Mouse (Mus musculus) kidney, adult 9 months (tissue): ENCODE measurements around the gene Mbnl2.

Source experiments
- DNase-seq: peaks from one replicate; pipeline ENCODE4 v3.0.0; 2022

Mbnl2 gene

GRCm38 (mm10) chr14:120276343-120277080 is 1.0 kb downstream of the Mbnl2 start:
- DNase-seq: peak; percentile 45

DNA sequence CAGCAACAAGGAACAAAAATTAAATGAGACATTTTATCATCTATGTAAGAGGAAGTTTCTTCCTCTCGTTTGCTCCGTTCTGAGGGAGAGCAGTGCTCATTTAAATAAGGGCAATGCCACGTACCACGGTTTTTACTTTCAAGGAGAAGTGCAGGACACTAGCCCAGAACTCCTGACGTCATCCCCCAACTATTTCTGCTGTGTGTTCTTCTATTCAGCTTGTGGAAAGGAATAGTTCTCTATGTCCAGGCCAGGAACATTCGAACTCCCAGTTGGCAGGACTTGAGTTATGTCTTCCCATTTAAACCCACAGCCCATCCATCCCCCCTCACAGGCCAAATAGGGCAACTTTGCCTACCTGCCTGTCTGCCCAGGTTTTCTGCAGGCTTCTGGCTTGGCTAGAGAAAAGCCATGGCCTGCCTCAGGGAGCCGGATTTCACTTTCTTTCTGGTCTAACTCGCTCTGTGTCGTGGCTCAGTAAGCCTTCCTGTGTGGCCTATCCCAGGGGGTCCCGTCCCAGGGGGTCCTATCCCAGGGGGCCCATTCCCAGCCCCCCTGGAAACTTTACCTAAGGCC is 1.7 kb downstream of the Mbnl2 start:
- peak; percentile 84 for DNase-seq

GRCm38 (mm10) chr14:120278290-120279244 is 3.1 kb downstream of the Mbnl2 start:
- DNase-seq: no peak

DNA sequence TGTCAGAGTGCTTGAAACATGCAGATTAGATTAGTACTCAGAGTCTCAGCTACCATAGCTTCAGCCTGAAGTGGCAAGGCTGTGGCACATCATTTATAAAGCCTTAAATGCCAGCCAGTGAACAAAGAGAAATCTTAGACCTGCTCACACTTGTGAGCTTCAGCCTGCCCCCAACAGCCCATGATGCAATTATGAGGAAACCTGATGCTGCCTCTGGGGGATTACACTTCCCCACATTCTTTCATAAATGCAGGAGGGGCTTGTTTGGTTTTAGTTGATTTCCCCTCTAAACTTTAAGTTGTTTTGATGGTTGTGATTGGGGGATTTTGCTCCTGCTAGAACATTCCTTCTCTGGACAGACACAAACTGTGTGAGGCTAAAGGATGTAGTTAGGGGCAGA is 4.7 kb downstream of the Mbnl2 start:
- no peak for DNase-seq

DNA sequence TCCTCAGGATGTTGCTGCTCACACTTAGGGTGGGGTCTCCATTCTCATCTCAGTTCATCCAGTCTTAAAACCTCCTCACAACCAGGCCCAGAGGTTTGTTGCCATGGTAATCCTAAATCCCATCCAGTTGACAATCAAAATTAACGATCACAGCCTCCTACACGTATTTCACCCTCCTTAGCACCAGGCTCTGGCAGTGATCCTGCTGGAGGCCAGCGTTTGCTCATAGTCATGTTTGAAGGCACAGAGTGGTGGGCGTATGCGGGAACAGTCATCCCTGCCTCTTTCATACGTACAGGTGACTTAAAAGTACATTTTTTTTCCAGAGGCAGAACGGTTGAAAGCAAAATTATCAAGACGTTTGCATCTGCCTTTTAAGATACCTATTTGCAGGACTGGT is 8.3 kb downstream of the Mbnl2 start:
- DNase-seq: no peak

- no peak for DNase-seq
Observed at GRCm38 (mm10) chr14:120284504-120284903, 9.0 kb downstream of the Mbnl2 start.

- DNase-seq: no peak
Observed at GRCm38 (mm10) chr14:120287121-120287986, 11.9 kb downstream of the Mbnl2 start.

GRCm38 (mm10) chr14:120287987-120288275 is 12.5 kb downstream of the Mbnl2 start:
- DNase-seq: no peak

GRCm38 (mm10) chr14:120288378-120289002 is 13.0 kb downstream of the Mbnl2 start:
- DNase-seq: no peak

DNA sequence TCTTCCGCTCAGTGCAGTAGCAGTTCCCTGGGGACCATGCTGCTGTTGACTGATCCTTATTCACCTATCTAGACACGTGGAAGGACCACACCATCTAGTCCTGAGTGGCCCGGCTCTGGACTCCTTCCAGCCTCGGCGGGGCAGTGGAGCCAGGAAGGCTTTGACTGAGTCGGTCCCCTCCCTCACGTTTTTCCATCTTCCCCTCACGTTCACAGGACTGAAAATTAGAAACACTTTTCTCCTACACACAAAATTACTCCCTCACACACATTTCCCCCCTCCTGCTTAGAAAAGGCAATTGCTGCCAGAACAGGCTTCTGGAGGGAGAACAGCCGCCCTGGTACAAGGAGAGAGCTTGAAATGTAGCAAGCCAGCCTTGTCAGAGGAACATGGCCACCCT is 13.6 kb downstream of the Mbnl2 start:
- DNase-seq: peak; percentile 52

DNA sequence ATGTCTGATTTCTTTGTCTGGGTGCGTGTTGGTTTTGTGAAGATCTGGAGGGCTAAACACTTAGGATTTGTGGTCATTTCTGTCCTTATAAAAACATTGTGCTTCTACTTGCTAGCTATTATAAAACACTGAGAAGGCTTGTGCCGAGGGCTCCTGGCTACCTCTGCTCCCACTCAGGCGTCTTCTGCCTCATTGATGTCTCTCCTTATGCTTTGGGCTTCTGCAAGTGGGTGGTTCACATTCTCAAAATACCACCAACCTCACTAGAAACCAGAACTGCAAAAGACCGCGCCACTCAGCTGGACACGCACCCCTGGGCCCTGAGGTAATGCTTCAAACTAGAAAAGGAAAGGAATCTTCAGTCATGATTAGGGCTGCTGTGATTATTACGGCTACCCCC is 14.1 kb downstream of the Mbnl2 start:
- DNase-seq: no peak

- no peak for DNase-seq
Observed at GRCm38 (mm10) chr14:120291226-120291757, 15.8 kb downstream of the Mbnl2 start.

GRCm38 (mm10) chr14:120292133-120292532 is 16.7 kb downstream of the Mbnl2 start:
- no peak for DNase-seq

- DNase-seq: no peak
Observed at GRCm38 (mm10) chr14:120292617-120293195, 17.2 kb downstream of the Mbnl2 start.

GRCm38 (mm10) chr14:120294480-120294879 is 19.0 kb downstream of the Mbnl2 start:
- DNase-seq: no peak

DNA sequence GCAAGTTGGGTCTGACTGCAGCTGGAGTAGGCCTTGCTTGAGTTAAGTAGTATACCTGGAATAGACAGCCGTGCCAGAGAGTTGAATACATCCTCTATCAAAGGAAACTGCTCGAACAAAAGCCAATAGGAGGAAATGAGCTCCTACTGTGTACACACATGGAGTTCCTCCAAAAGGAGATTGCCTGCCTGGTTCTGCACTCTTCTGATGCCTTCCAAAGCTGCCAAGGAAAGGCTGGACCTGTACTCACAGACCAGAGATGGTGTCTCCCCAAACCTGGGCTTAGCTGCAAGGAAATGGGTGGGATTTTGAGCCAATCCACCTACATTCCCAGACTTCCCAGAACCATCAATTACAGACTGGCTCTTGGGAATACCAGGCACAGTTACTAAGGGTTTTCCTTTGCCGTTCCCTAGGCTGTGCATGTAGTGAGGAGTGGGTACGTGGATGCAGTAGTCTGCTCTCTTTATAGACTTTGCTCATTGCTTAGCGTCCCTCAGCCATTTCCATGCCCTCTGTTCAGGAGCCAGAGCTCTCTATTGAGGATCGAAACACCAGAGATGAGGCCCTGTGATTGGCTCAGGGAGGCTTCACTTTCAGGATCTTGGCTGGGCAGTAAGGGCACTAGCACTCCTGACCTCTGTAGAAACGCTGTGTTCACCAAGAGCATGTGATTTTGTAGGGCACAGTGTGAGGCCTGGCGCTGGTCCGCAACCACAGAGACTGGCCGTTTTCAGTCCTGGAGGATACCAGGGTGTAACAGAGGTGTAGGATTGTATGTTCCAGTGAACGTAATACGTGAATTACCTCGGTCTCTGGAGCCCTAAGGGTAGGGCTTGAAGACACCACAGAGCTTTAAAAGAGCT is 20.1 kb downstream of the Mbnl2 start:
- peak; percentile 54 for DNase-seq

DNA sequence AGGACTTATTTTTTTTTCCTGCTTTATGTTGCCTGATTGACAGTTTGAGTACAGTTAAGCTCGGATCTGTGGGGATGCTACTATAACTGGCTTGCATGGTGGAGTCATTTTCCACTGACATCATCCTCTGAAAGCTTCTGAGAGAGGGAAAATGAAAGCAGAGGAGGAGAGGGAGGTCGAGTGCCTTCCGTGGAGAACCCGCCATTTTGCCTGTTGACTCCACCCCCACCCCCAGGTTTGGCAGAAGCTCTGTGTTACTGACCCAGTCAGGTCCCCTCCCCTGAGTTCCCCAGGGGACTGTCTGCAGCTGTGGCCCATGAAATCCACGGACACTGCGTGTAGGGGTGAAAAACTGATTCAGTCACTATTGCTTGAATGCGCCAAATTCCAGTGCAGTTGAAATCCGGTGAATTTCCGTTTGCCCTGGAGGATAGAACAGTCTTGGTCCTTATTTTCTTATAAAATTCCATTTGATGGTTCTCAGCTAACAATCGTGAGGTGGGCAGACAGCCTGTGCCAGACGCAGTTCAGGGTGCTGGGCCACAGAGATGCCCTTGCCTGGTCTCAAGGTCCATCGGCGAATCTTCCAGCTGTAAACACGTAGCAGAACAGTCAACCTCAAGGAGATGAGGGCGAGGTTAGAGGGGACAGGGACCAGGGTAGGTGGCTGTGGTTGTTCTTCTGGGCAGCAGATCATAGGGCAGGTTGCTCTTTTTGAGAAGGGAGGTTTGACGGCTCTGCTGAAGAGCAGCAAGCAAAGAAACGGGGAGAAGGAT is 20.9 kb downstream of the Mbnl2 start:
- no peak for DNase-seq

DNA sequence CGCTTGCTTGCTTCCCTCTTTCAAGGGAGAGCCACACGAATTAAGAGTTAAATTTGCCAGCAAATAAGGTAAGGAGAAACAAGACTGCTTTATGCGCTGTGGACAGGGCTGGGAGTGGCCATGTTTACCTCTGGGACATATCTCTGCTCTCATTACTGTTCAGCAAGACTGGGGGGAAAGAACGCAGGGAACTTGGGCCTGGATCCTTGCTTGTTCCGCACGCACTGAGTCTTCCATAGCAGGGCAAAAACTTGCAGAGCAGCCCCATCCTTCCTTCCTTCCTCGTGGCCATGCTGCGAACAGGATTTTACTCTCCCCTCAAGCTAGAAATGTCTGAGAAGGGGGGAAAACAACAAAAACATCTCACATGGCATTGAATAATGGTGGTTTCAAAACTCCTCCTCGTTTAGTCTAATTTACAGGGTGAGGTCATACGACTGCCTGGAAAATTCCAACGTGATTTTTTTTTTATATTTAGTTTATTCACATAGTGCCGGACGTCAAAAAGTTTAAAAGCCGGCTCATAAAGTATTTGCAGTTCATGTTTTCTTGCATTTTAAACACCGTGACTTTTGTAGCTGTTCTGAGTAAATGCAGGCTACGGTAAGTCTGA is 21.8 kb downstream of the Mbnl2 start:
- no peak for DNase-seq

- DNase-seq: no peak
Observed at GRCm38 (mm10) chr14:120297833-120298232, 22.4 kb downstream of the Mbnl2 start.
